Mouse (Mus musculus): Measurements from ENCODE around the gene Arhgap15. TPM values are rescaled to one million over a fixed set of nuclear protein-coding genes. Genes with fewer than 3 reads are reported as not detected.

The Arhgap15 gene
- polyA plus RNA-seq, 1 experiment from 2014 or later, result 1.0 TPM

DNA sequence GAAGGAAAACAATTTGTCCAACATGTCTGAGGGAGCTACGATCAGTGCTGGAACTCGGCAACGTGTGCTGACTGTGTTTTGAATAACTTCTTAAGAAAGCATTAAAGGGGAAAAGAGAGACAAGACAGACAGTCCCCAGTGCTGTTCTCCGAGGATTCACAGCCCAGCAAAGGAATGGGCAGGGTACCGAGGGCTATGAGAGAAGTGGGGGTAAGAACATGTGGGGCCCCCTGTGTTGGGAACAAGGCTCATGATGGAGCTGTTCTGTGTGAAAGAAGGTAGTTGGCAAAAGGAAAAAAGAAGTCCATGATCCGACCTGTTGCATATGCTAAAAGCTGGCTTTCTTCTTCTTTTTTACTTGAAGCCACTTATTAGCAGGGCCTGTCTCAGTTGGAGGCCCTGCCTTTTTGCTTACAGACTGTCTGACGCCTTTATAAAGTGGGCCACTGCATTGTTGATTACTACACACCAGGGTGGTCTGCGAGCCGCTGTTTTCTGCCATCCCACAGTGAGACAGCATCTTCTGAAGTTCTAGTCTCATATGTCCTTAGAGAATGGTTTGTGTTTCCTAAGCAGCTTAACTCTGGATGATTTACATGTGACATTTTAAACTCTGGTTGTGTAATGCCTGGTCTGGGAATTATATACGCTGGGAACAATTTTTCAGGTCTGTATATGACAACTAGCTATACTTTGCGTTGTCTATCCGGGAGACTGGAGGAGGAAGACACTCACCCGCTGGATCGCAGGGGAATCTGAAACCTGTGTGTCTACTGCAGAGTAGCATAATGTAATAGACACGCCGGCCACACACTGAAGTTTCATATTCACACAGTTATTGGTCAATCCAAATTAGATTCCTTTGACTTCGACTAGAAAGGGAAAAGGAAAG lies 523.1 kb downstream of the Arhgap15 start:
- no peak for TF ChIP-seq CTCF (IDR thresholded peaks at IDR 0.05; ENCODE audit: low read depth)
- 46% methylated on average over 17 of the region's 17 CpGs for WGBS
- Histone ChIP-seq H3K36me3 (ENCODE audit: insufficient read depth, low read length) (no peaks in the 10 kb centered on the region), H3K4me3 (replicated peaks; ENCODE audit: low read depth, low read length) (no peak overlapping the region), H3K9me3 (replicated peaks; ENCODE audit: low read length) (no peaks in the 10 kb centered on the region), H3K27ac (0 out of 2 replicates have a peak overlapping the region, but pooled peaks have one; percentile 42), H3K4me2 (ENCODE audit: low read length) (no peak overlapping the region), H3K27me3 (ENCODE audit: insufficient read depth, low read length) (no peaks in the 10 kb centered on the region), H3K9ac (ENCODE audit: low read depth, low read length) (no peak overlapping the region), H3K4me1 (replicated peaks; ENCODE audit: insufficient read depth, low read length) (no peaks in the 10 kb centered on the region)
- DNase-seq (ENCODE audit: low spot score), result peak; percentile 52
- ATAC-seq (replicated peaks; ENCODE audit: low FRiP score, low read depth), result no peak

GRCm38 (mm10) chr2:44272606-44273005 lies 524.0 kb downstream of the Arhgap15 start:
- no peak overlapping the region for H3K4me3 ChIP-seq (replicated peaks; ENCODE audit: low read depth, low read length)
- DNase-seq (ENCODE audit: low spot score), result no peak
- H3K27ac ChIP-seq, result no peak overlapping the region
- no peaks in the 10 kb centered on the region for H3K4me1 ChIP-seq (replicated peaks; ENCODE audit: insufficient read depth, low read length)
- no peak for TF ChIP-seq CTCF (IDR thresholded peaks at IDR 0.05; ENCODE audit: low read depth)
- no peak overlapping the region for H3K4me2 ChIP-seq (ENCODE audit: low read length)
- H3K9me3 ChIP-seq (replicated peaks; ENCODE audit: low read length), result no peaks in the 10 kb centered on the region
- 67% methylated on average over 13 of the region's 13 CpGs for WGBS
- H3K27me3 ChIP-seq (ENCODE audit: insufficient read depth, low read length), result no peaks in the 10 kb centered on the region
- no peak for ATAC-seq (replicated peaks; ENCODE audit: low FRiP score, low read depth)
- no peak overlapping the region for H3K9ac ChIP-seq (ENCODE audit: low read depth, low read length)
- no peaks in the 10 kb centered on the region for H3K36me3 ChIP-seq (ENCODE audit: insufficient read depth, low read length)

DNA sequence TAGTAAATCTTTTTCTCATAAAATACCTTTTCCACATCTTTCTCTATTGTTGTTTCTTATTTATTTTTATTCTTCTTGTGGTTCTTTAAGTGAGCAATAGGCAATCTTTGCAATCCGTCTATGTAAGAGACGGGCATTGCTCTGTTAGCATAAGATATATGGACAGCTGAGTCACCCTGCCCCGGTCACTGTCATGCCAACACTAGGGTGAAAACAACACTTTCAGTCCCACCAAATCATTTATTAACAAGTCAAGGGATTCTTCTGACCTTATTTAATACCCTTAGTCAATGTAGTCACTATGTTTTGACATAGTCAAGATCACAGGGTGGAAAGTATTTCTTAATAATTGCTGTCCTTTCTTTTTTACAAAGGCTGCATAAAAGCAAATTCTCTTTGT lies 525.8 kb downstream of the Arhgap15 start:
- 88% methylated on average over 3 of the region's 3 CpGs for WGBS
- TF ChIP-seq CTCF (IDR thresholded peaks at IDR 0.05; ENCODE audit: low read depth), result no peak
- H3K27me3 ChIP-seq (ENCODE audit: insufficient read depth, low read length), result no peaks in the 10 kb centered on the region
- H3K9ac ChIP-seq (ENCODE audit: low read depth, low read length), result no peak overlapping the region
- H3K4me1 ChIP-seq (replicated peaks; ENCODE audit: insufficient read depth, low read length), result no peaks in the 10 kb centered on the region
- DNase-seq (ENCODE audit: low spot score), result no peak
- no peak overlapping the region for H3K4me2 ChIP-seq (ENCODE audit: low read length)
- H3K27ac ChIP-seq, result no peak overlapping the region
- no peaks in the 10 kb centered on the region for H3K36me3 ChIP-seq (ENCODE audit: insufficient read depth, low read length)
- no peak for ATAC-seq (replicated peaks; ENCODE audit: low FRiP score, low read depth)
- no peak overlapping the region for H3K4me3 ChIP-seq (replicated peaks; ENCODE audit: low read depth, low read length)
- H3K9me3 ChIP-seq (replicated peaks; ENCODE audit: low read length), result no peaks in the 10 kb centered on the region

GRCm38 (mm10) chr2:44286181-44286719 lies 537.6 kb downstream of the Arhgap15 start:
- no peak for TF ChIP-seq CTCF (IDR thresholded peaks at IDR 0.05; ENCODE audit: low read depth)
- no peaks in the 10 kb centered on the region for H3K36me3 ChIP-seq (ENCODE audit: insufficient read depth, low read length)
- no peaks in the 10 kb centered on the region for H3K9me3 ChIP-seq (replicated peaks; ENCODE audit: low read length)
- H3K4me3 ChIP-seq (replicated peaks; ENCODE audit: low read depth, low read length), result no peak overlapping the region
- WGBS, result 82% methylated on average over 4 of the region's 4 CpGs
- ATAC-seq (replicated peaks; ENCODE audit: low FRiP score, low read depth) (no peak), DNase-seq (ENCODE audit: low spot score) (no peak)
- no peak overlapping the region for H3K9ac ChIP-seq (ENCODE audit: low read depth, low read length)
- H3K4me2 ChIP-seq (ENCODE audit: low read length), result no peak overlapping the region
- H3K27me3 ChIP-seq (ENCODE audit: insufficient read depth, low read length), result no peaks in the 10 kb centered on the region
- H3K4me1 ChIP-seq (replicated peaks; ENCODE audit: insufficient read depth, low read length), result no peaks in the 10 kb centered on the region
- no peak overlapping the region for H3K27ac ChIP-seq

GRCm38 (mm10) chr2:44299156-44299555 lies 550.5 kb downstream of the Arhgap15 start:
- no peak for DNase-seq (ENCODE audit: low spot score)
- Histone ChIP-seq H3K4me1 (replicated peaks; ENCODE audit: insufficient read depth, low read length) (0 out of 2 replicates have a peak, but pooled peaks cover 3% of the 10 kb centered on the region), H3K36me3 (ENCODE audit: insufficient read depth, low read length) (no peaks in the 10 kb centered on the region), H3K4me2 (ENCODE audit: low read length) (no peak overlapping the region), H3K27me3 (ENCODE audit: insufficient read depth, low read length) (no peaks in the 10 kb centered on the region), H3K9me3 (replicated peaks; ENCODE audit: low read length) (no peaks in the 10 kb centered on the region), H3K27ac (no peak overlapping the region), H3K4me3 (replicated peaks; ENCODE audit: low read depth, low read length) (no peak overlapping the region), H3K9ac (ENCODE audit: low read depth, low read length) (no peak overlapping the region)
- no peak for TF ChIP-seq CTCF (IDR thresholded peaks at IDR 0.05; ENCODE audit: low read depth)
- 67% methylated on average over 3 of the region's 3 CpGs for whole genome bisulfite sequencing
- ATAC-seq (replicated peaks; ENCODE audit: low FRiP score, low read depth), result no peak

- ATAC-seq (replicated peaks; ENCODE audit: low FRiP score, low read depth) (no peak), DNase-seq (ENCODE audit: low spot score) (no peak)
- no peaks in the 10 kb centered on the region for H3K27me3 ChIP-seq (ENCODE audit: insufficient read depth, low read length)
- no peaks in the 10 kb centered on the region for H3K36me3 ChIP-seq (ENCODE audit: insufficient read depth, low read length)
- 50% methylated on average over 5 of the region's 5 CpGs for WGBS
- H3K9ac ChIP-seq (ENCODE audit: low read depth, low read length), result no peak overlapping the region
- no peak for TF ChIP-seq CTCF (IDR thresholded peaks at IDR 0.05; ENCODE audit: low read depth)
- 0 out of 2 replicates have a peak, but pooled peaks cover 3% of the 10 kb centered on the region for H3K4me1 ChIP-seq (replicated peaks; ENCODE audit: insufficient read depth, low read length)
- no peak overlapping the region for H3K4me3 ChIP-seq (replicated peaks; ENCODE audit: low read depth, low read length)
- H3K9me3 ChIP-seq (replicated peaks; ENCODE audit: low read length), result no peaks in the 10 kb centered on the region
- H3K27ac ChIP-seq, result no peak overlapping the region
- no peak overlapping the region for H3K4me2 ChIP-seq (ENCODE audit: low read length)
These were observed 551.3 kb downstream of the Arhgap15 start for GRCm38 (mm10) chr2:44299909-44300308.
